Comparison of ENCODE assay signal across 9 mouse cellular contexts in genomic region chr9:66938836-66939235, GRCm38 (mm10). TPM values are rescaled to one million over a fixed set of nuclear protein-coding genes. Genes with fewer than 3 reads are reported as not detected.
DNase-seq lines count a peak whose midpoint lies in the region; ATAC-seq lines count a peak whose summit lies in the region.
"Had no signal": no experiment of that assay in that cellular context is flagged by ENCODE, and none has a peak within 500 bp of the region (broad histone marks: within the 10 kb centered on the region; RNA-seq: fewer than 3 reads in every experiment).

No protein-coding gene starts in this region.

- H3K4me3 ChIP-seq in heart, embryonic 12.5 days = no peak overlapping the region
- H3K4me3 ChIP-seq in midbrain, embryonic 13.5 days (replicated peaks) = no peak overlapping the region
- H3K4me3 ChIP-seq: lung, embryonic 15.5 days had no signal

- peak; percentile 62 for DNase-seq in heart, adult 8-10 months (ENCODE audit: low spot score)
- DNase-seq in 416B (ENCODE audit: low read depth) = peak; percentile 92
- DNase-seq in R1 (ENCODE audit: low read depth, low spot score) = peak; percentile 82
- DNase-seq in embryo, embryonic 11 days = peak; percentile 92
- DNase-seq in layer of hippocampus, adult 9-11 months = no peak

- no peaks in the 10 kb centered on the region for H3K9me3 ChIP-seq in heart, embryonic 12.5 days (replicated peaks)
- H3K9me3 ChIP-seq in midbrain, embryonic 13.5 days = no peaks in the 10 kb centered on the region
- H3K9me3 ChIP-seq: lung, embryonic 15.5 days had no signal

- no peaks in the 10 kb centered on the region for H3K4me1 ChIP-seq in heart, embryonic 12.5 days (replicated peaks)
- peaks cover 10% of the 10 kb centered on the region for H3K4me1 ChIP-seq in midbrain, embryonic 13.5 days (replicated peaks)

- H3K4me2 ChIP-seq in heart, embryonic 12.5 days = no peak overlapping the region
- H3K4me2 ChIP-seq in midbrain, embryonic 13.5 days (replicated peaks) = no peak overlapping the region
- H3K4me2 ChIP-seq: lung, embryonic 15.5 days had no signal

- no peak overlapping the region for H3K27ac ChIP-seq in heart, embryonic 12.5 days (ENCODE audit: poor library complexity, severe bottlenecking)
- H3K27ac ChIP-seq in midbrain, embryonic 13.5 days = no peak overlapping the region
- H3K27ac ChIP-seq: lung, embryonic 15.5 days had no signal

- no peaks in the 10 kb centered on the region for H3K27me3 ChIP-seq in heart, embryonic 12.5 days (replicated peaks)
- H3K27me3 ChIP-seq in midbrain, embryonic 13.5 days = no peaks in the 10 kb centered on the region
- H3K27me3 ChIP-seq: lung, embryonic 15.5 days had no signal

- H3K36me3 ChIP-seq in heart, embryonic 12.5 days = no peaks in the 10 kb centered on the region
- H3K36me3 ChIP-seq in midbrain, embryonic 13.5 days = no peaks in the 10 kb centered on the region
- H3K36me3 ChIP-seq: lung, embryonic 15.5 days had no signal

- 2% methylated on average over 4 of the region's 4 CpGs for WGBS in heart, embryonic 12.5 days
- 6% methylated on average over 4 of the region's 4 CpGs for WGBS in midbrain, embryonic 13.5 days

- ATAC-seq in heart, embryonic 12.5 days (ENCODE audit: insufficient number of reproducible peaks, low FRiP score) = no peak
- ATAC-seq in inflammation-experienced regulatory T-cells, adult 6 months = peak; percentile 77
- 0 out of 2 replicates have a peak, but pooled peaks have one; percentile 38 for ATAC-seq in midbrain, embryonic 13.5 days

- H3K9ac ChIP-seq in heart, embryonic 12.5 days = no peak overlapping the region
- H3K9ac ChIP-seq in midbrain, embryonic 13.5 days (replicated peaks) = no peak overlapping the region
- H3K9ac ChIP-seq: lung, embryonic 15.5 days had no signal

RNA-seq across cellular contexts. Expression of gene Rps27l, which starts 7.0 kb away (rescaled TPM):
- total RNA-seq in heart, adult 8-10 months (2022) = 100 to 1,000 TPM; 151 to 173 (median 164) TPM
- 563 and 577 TPM in 2 replicates for polyA plus RNA-seq in heart, embryonic 12.5 days (2016; fragmentation: Nextera tagmentation; extraction: Ambion mirVana)
- 100 to 1,000 TPM; 143 to 443 (median 185) TPM for polyA plus RNA-seq in inflammation-experienced regulatory T-cells, adult 6 months (2017; shearing (Covaris generic))
- polyA plus RNA-seq in midbrain, embryonic 13.5 days (2015; fragmentation: Nextera tagmentation; extraction: Ambion mirVana) = 340 and 349 TPM in 2 replicates

RNA-seq across cellular contexts. Expression of gene Rab8b, which starts 19.3 kb away (rescaled TPM):
- total RNA-seq in heart, adult 8-10 months (2022) = 1 to 10 TPM; 7.7 to 9.2 (median 8.2) TPM
- 22.3 and 24.4 TPM in 2 replicates for polyA plus RNA-seq in heart, embryonic 12.5 days (2016; fragmentation: Nextera tagmentation; extraction: Ambion mirVana)
- 100 to 1,000 TPM; 140 to 229 (median 170) TPM for polyA plus RNA-seq in inflammation-experienced regulatory T-cells, adult 6 months (2017; shearing (Covaris generic))
- 31.1 and 32.4 TPM in 2 replicates for polyA plus RNA-seq in midbrain, embryonic 13.5 days (2015; fragmentation: Nextera tagmentation; extraction: Ambion mirVana)

RNA-seq across cellular contexts. Expression of gene Lactb, which starts 36.4 kb away (rescaled TPM):
- 10 to 100 TPM; 22.8 to 26.6 (median 23.5) TPM for total RNA-seq in heart, adult 8-10 months (2022)
- polyA plus RNA-seq in heart, embryonic 12.5 days (2016; fragmentation: Nextera tagmentation; extraction: Ambion mirVana) = 9.3 and 10.1 TPM in 2 replicates
- polyA plus RNA-seq in inflammation-experienced regulatory T-cells, adult 6 months (2017; shearing (Covaris generic)) = 1 to 10 TPM; 2.3 to 4.4 (median 3.4) TPM
- 9.8 and 10.8 TPM in 2 replicates for polyA plus RNA-seq in midbrain, embryonic 13.5 days (2015; fragmentation: Nextera tagmentation; extraction: Ambion mirVana)
